Mouse (Mus musculus) cerebellum, adult 2 months (tissue): ENCODE measurements at regions not wholly inside any gene's neighbourhood (a gene's known extent, or its start where the extent isn't known, plus 50 kb on each side); places are given as distances from the start of the nearest gene placed in this dataset.

Experiments used
- DNase-seq, 2 experiments: peaks; one replicate each; pipeline ENCODE4 v3.0.0; 2021
- H3K27ac ChIP-seq: fragments of 200-500 bp; 2 replicates; pipeline ENCODE4 v1.5.1; 2012; ENCODE audit warnings: low read length, control low read depth, inconsistent platforms; ENCODE audit not compliant: insufficient read depth
- H3K27me3 ChIP-seq: fragments of 200-500 bp; 2 replicates; pipeline ENCODE4 v1.6.1; 2012; ENCODE audit warnings: inconsistent platforms, mild to moderate bottlenecking, low read length, moderate library complexity; ENCODE audit not compliant: control insufficient read depth, insufficient read depth
- H3K4me1 ChIP-seq: fragments of 200-500 bp; 2 replicates; pipeline ENCODE4 v1.6.1; 2011; ENCODE audit warnings: low read length; ENCODE audit not compliant: control insufficient read depth, insufficient read depth
- H3K4me3 ChIP-seq: fragments of 200-500 bp; replicated peaks from 2 replicates; pipeline ENCODE3; 2011; ENCODE audit warnings: mild to moderate bottlenecking, low read depth, low read length, control low read depth; ENCODE audit not compliant: insufficient read depth
- CTCF ChIP-seq: fragments of 200-500 bp; IDR thresholded peaks from 2 replicates; pipeline ENCODE4 v1.5.1; 2011; ENCODE audit warnings: low read depth, mild to moderate bottlenecking, control low read depth, low read length, moderate library complexity, borderline replicate concordance; ENCODE audit not compliant: insufficient read depth
- POLR2A ChIP-seq: fragments of 200-500 bp; IDR thresholded peaks from 2 replicates; pipeline ENCODE4 v1.6.1; 2011; ENCODE audit warnings: low read length, control low read depth, borderline replicate concordance; ENCODE audit not compliant: insufficient read depth
- WGBS: fragments of 180-500 bp; shearing (Covaris S2); methylation state at CpG from one replicate; pipeline ENCODE4 v1.1.7; 2018; 5-methylcytosine and 5-hydroxymethylcytosine counted together

GRCm38 (mm10) chr6:141091076-141091780 is 157.8 kb upstream of the Pde3a start:
- TF ChIP-seq POLR2A (no peak), CTCF (no peak)
- H3K27ac ChIP-seq: no peak overlapping the region
- WGBS: 44% methylated on average over 9 of the region's 9 CpGs
- no peaks in the 10 kb centered on the region for H3K27me3 ChIP-seq
- no peak overlapping the region for H3K4me3 ChIP-seq
- DNase-seq: no peak
- H3K4me1 ChIP-seq: no peaks in the 10 kb centered on the region

GRCm38 (mm10) chr6:141091781-141092140 is 157.3 kb upstream of the Pde3a start:
- no peak for DNase-seq
- whole genome bisulfite sequencing: 40% methylated on average over 6 of the region's 6 CpGs
- H3K27me3 ChIP-seq: no peaks in the 10 kb centered on the region
- H3K27ac ChIP-seq: no peak overlapping the region
- no peaks in the 10 kb centered on the region for H3K4me1 ChIP-seq
- no peak overlapping the region for H3K4me3 ChIP-seq
- TF ChIP-seq POLR2A (no peak), CTCF (no peak)

GRCm38 (mm10) chr6:141097338-141098122 is 151.5 kb upstream of the Pde3a start:
- Histone ChIP-seq H3K27ac (no peak overlapping the region), H3K4me1 (no peaks in the 10 kb centered on the region), H3K4me3 (no peak overlapping the region), H3K27me3 (no peaks in the 10 kb centered on the region)
- TF ChIP-seq POLR2A (no peak), CTCF (no peak)
- DNase-seq: no peak
- 61% methylated on average over 13 of the region's 13 CpGs for WGBS

- Histone ChIP-seq H3K27me3 (no peaks in the 10 kb centered on the region), H3K27ac (no peak overlapping the region), H3K4me3 (no peak overlapping the region), H3K4me1 (no peaks in the 10 kb centered on the region)
- no peak for TF ChIP-seq POLR2A
- no peak for TF ChIP-seq CTCF
- WGBS: 79% methylated on average over 5 of the region's 5 CpGs
- no peak for DNase-seq
These were observed 130.8 kb upstream of the Pde3a start for GRCm38 (mm10) chr6:141118287-141118686.

GRCm38 (mm10) chr6:141126614-141127396 is 122.3 kb upstream of the Pde3a start:
- Histone ChIP-seq H3K27me3 (no peaks in the 10 kb centered on the region), H3K27ac (no peak overlapping the region), H3K4me3 (no peak overlapping the region), H3K4me1 (no peaks in the 10 kb centered on the region)
- WGBS: 72% methylated on average over 10 of the region's 10 CpGs
- DNase-seq: no peak
- TF ChIP-seq POLR2A (no peak), CTCF (no peak)

GRCm38 (mm10) chr6:141129596-141129995 is 119.5 kb upstream of the Pde3a start:
- Histone ChIP-seq H3K27me3 (no peaks in the 10 kb centered on the region), H3K27ac (no peak overlapping the region), H3K4me1 (no peaks in the 10 kb centered on the region), H3K4me3 (no peak overlapping the region)
- WGBS: 82% methylated on average over 1 of the region's 1 CpGs
- TF ChIP-seq CTCF (no peak), POLR2A (no peak)
- DNase-seq: no peak

GRCm38 (mm10) chr6:141134176-141134575 is 114.9 kb upstream of the Pde3a start:
- no peak for TF ChIP-seq POLR2A
- no peak for TF ChIP-seq CTCF
- no peak for DNase-seq
- 60% methylated on average over 6 of the region's 6 CpGs for WGBS
- Histone ChIP-seq H3K27me3 (no peaks in the 10 kb centered on the region), H3K27ac (no peak overlapping the region), H3K4me3 (no peak overlapping the region), H3K4me1 (no peaks in the 10 kb centered on the region; the same call in 1 of the 2 replicates)
